Mouse (Mus musculus): ENCODE measurements around the gene Batf3. TPM values are rescaled to one million over a fixed set of nuclear protein-coding genes. Genes with fewer than 3 reads are reported as not detected.

Batf3 gene
- polyA plus RNA-seq, 1 experiment from 2014 or later = 2.0 TPM

- ATAC-seq (ENCODE audit: insufficient read depth) = no peak
- H3K36me3 ChIP-seq (replicated peaks) = peaks cover 39% of the 10 kb centered on the region
- no peak overlapping the region for H3K4me3 ChIP-seq (replicated peaks)
- 73% methylated on average over 8 of the region's 8 CpGs for WGBS (ENCODE audit: insufficient replicate concordance)
- H3K9ac ChIP-seq = no peak overlapping the region
- H3K9me3 ChIP-seq (replicated peaks) = no peaks in the 10 kb centered on the region
- peaks cover 27% of the 10 kb centered on the region for H3K4me1 ChIP-seq (replicated peaks)
- H3K27me3 ChIP-seq = no peaks in the 10 kb centered on the region
- 0 out of 2 replicates have a peak overlapping the region, but pooled peaks have one; percentile 14 for H3K27ac ChIP-seq (replicated peaks)
- no peak overlapping the region for H3K4me2 ChIP-seq
These were observed 10.7 kb upstream of the Batf3 start for GRCm38 (mm10) chr1:191086960-191087359.

- no peaks in the 10 kb centered on the region for H3K9me3 ChIP-seq (replicated peaks)
- WGBS (ENCODE audit: insufficient replicate concordance) = 25% methylated on average over 5 of the region's 5 CpGs
- ATAC-seq (ENCODE audit: insufficient read depth) = no peak
- H3K4me2 ChIP-seq = no peak overlapping the region
- H3K27ac ChIP-seq (replicated peaks) = no peak overlapping the region
- peaks cover 27% of the 10 kb centered on the region for H3K4me1 ChIP-seq (replicated peaks)
- H3K27me3 ChIP-seq = no peaks in the 10 kb centered on the region
- H3K4me3 ChIP-seq (replicated peaks) = no peak overlapping the region
- peaks cover 31% of the 10 kb centered on the region for H3K36me3 ChIP-seq (replicated peaks)
- no peak overlapping the region for H3K9ac ChIP-seq
These were observed 9.7 kb upstream of the Batf3 start for GRCm38 (mm10) chr1:191087955-191088354.

- Histone ChIP-seq H3K27ac (replicated peaks) (no peak overlapping the region), H3K4me3 (replicated peaks) (no peak overlapping the region), H3K9ac (no peak overlapping the region), H3K4me2 (no peak overlapping the region), H3K4me1 (replicated peaks) (peaks cover 21% of the 10 kb centered on the region), H3K9me3 (replicated peaks) (no peaks in the 10 kb centered on the region), H3K36me3 (replicated peaks) (peaks cover 18% of the 10 kb centered on the region), H3K27me3 (peaks cover 4% of the 10 kb centered on the region; the same call in 1 of the 2 replicates)
- WGBS (ENCODE audit: insufficient replicate concordance) = 23% methylated on average over 6 of the region's 6 CpGs
- no peak for ATAC-seq (ENCODE audit: insufficient read depth)
These were observed 8.3 kb upstream of the Batf3 start for GRCm38 (mm10) chr1:191089355-191089754.

GRCm38 (mm10) chr1:191092050-191092449 is 5.6 kb upstream of the Batf3 start:
- Histone ChIP-seq H3K9ac (no peak overlapping the region), H3K4me3 (replicated peaks) (no peak overlapping the region), H3K4me1 (replicated peaks) (peaks cover 15% of the 10 kb centered on the region), H3K36me3 (replicated peaks) (no peaks in the 10 kb centered on the region), H3K27ac (replicated peaks) (no peak overlapping the region), H3K27me3 (peaks cover 23% of the 10 kb centered on the region), H3K4me2 (no peak overlapping the region), H3K9me3 (replicated peaks) (no peaks in the 10 kb centered on the region)
- 66% methylated on average over 8 of the region's 8 CpGs for WGBS (ENCODE audit: insufficient replicate concordance)
- no peak for ATAC-seq (ENCODE audit: insufficient read depth)

GRCm38 (mm10) chr1:191093578-191093977 is 4.1 kb upstream of the Batf3 start:
- ATAC-seq (ENCODE audit: insufficient read depth) = no peak
- no peaks in the 10 kb centered on the region for H3K36me3 ChIP-seq (replicated peaks)
- no peak overlapping the region for H3K4me3 ChIP-seq (replicated peaks)
- H3K4me2 ChIP-seq = no peak overlapping the region
- H3K27ac ChIP-seq (replicated peaks) = no peak overlapping the region
- no peak overlapping the region for H3K9ac ChIP-seq
- peaks cover 20% of the 10 kb centered on the region; the same call in 1 of the 2 replicates for H3K4me1 ChIP-seq (replicated peaks)
- H3K27me3 ChIP-seq = peaks cover 38% of the 10 kb centered on the region
- H3K9me3 ChIP-seq (replicated peaks) = no peaks in the 10 kb centered on the region
- WGBS (ENCODE audit: insufficient replicate concordance) = 47% methylated on average over 5 of the region's 5 CpGs

- peaks cover 52% of the 10 kb centered on the region for H3K27me3 ChIP-seq
- H3K9me3 ChIP-seq (replicated peaks) = no peaks in the 10 kb centered on the region
- no peak overlapping the region for H3K27ac ChIP-seq (replicated peaks)
- no peak overlapping the region for H3K4me2 ChIP-seq
- no peak for ATAC-seq (ENCODE audit: insufficient read depth)
- H3K4me3 ChIP-seq (replicated peaks) = no peak overlapping the region
- H3K4me1 ChIP-seq (replicated peaks) = peaks cover 17% of the 10 kb centered on the region; the same call in 1 of the 2 replicates
- 57% methylated on average over 9 of the region's 9 CpGs for WGBS (ENCODE audit: insufficient replicate concordance)
- no peak overlapping the region for H3K9ac ChIP-seq
- H3K36me3 ChIP-seq (replicated peaks) = no peaks in the 10 kb centered on the region
These were observed 2.6 kb upstream of the Batf3 start for GRCm38 (mm10) chr1:191095019-191095418.

GRCm38 (mm10) chr1:191096871-191097681 is 571 bp upstream of the Batf3 start:
- Histone ChIP-seq H3K27me3 (peaks cover 61% of the 10 kb centered on the region), H3K4me1 (replicated peaks) (peaks cover 17% of the 10 kb centered on the region; the same call in 1 of the 2 replicates), H3K36me3 (replicated peaks) (no peaks in the 10 kb centered on the region), H3K9ac (no peak overlapping the region), H3K9me3 (replicated peaks) (no peaks in the 10 kb centered on the region), H3K4me3 (replicated peaks) (no peak overlapping the region), H3K27ac (replicated peaks) (no peak overlapping the region), H3K4me2 (peak overlapping the region; percentile 67)
- 32% methylated on average over 14 of the region's 14 CpGs for WGBS (ENCODE audit: insufficient replicate concordance)
- 0 out of 2 replicates have a peak, but pooled peaks have one; percentile 26 for ATAC-seq (ENCODE audit: insufficient read depth)

GRCm38 (mm10) chr1:191099114-191099513 is 1.5 kb downstream of the Batf3 start:
- Histone ChIP-seq H3K36me3 (replicated peaks) (no peaks in the 10 kb centered on the region), H3K27ac (replicated peaks) (no peak overlapping the region), H3K9me3 (replicated peaks) (no peaks in the 10 kb centered on the region), H3K4me1 (replicated peaks) (peaks cover 17% of the 10 kb centered on the region; the same call in 1 of the 2 replicates), H3K4me2 (no peak overlapping the region), H3K27me3 (peaks cover 60% of the 10 kb centered on the region), H3K4me3 (replicated peaks) (no peak overlapping the region), H3K9ac (no peak overlapping the region)
- no peak for ATAC-seq (ENCODE audit: insufficient read depth)
- 33% methylated on average over 5 of the region's 5 CpGs for WGBS (ENCODE audit: insufficient replicate concordance)

GRCm38 (mm10) chr1:191099772-191100291 is 2.2 kb downstream of the Batf3 start:
- H3K27ac ChIP-seq (replicated peaks) = no peak overlapping the region
- H3K9me3 ChIP-seq (replicated peaks) = no peaks in the 10 kb centered on the region
- 62% methylated on average over 5 of the region's 5 CpGs for WGBS (ENCODE audit: insufficient replicate concordance)
- H3K9ac ChIP-seq = no peak overlapping the region
- H3K27me3 ChIP-seq = peaks cover 57% of the 10 kb centered on the region
- no peak overlapping the region for H3K4me3 ChIP-seq (replicated peaks)
- H3K4me2 ChIP-seq = no peak overlapping the region
- H3K4me1 ChIP-seq (replicated peaks) = peaks cover 17% of the 10 kb centered on the region; the same call in 1 of the 2 replicates
- ATAC-seq (ENCODE audit: insufficient read depth) = no peak
- no peaks in the 10 kb centered on the region for H3K36me3 ChIP-seq (replicated peaks)

- H3K27me3 ChIP-seq = peaks cover 44% of the 10 kb centered on the region
- WGBS (ENCODE audit: insufficient replicate concordance) = 68% methylated on average over 15 of the region's 15 CpGs
- H3K9ac ChIP-seq = no peak overlapping the region
- H3K4me3 ChIP-seq (replicated peaks) = no peak overlapping the region
- no peak overlapping the region for H3K4me2 ChIP-seq
- H3K4me1 ChIP-seq (replicated peaks) = peaks cover 9% of the 10 kb centered on the region; the same call in 1 of the 2 replicates
- H3K9me3 ChIP-seq (replicated peaks) = no peaks in the 10 kb centered on the region
- no peak overlapping the region for H3K27ac ChIP-seq (replicated peaks)
- ATAC-seq (ENCODE audit: insufficient read depth) = no peak
- no peaks in the 10 kb centered on the region for H3K36me3 ChIP-seq (replicated peaks)
These were observed 5.2 kb downstream of the Batf3 start for GRCm38 (mm10) chr1:191102730-191103370.

GRCm38 (mm10) chr1:191105246-191105645 is 7.6 kb downstream of the Batf3 start:
- Histone ChIP-seq H3K27me3 (peaks cover 28% of the 10 kb centered on the region), H3K4me2 (no peak overlapping the region), H3K9ac (no peak overlapping the region), H3K9me3 (replicated peaks) (no peaks in the 10 kb centered on the region), H3K4me1 (replicated peaks) (peaks cover 2% of the 10 kb centered on the region; the same call in 1 of the 2 replicates), H3K4me3 (replicated peaks) (no peak overlapping the region), H3K27ac (replicated peaks) (no peak overlapping the region), H3K36me3 (replicated peaks) (no peaks in the 10 kb centered on the region)
- no peak for ATAC-seq (ENCODE audit: insufficient read depth)
- WGBS (ENCODE audit: insufficient replicate concordance) = 64% methylated on average over 9 of the region's 9 CpGs

All from liver, embryonic 15.5 days (tissue).